Mouse (Mus musculus) C2C12 (cell line): ENCODE measurements around the gene Hmgcll1.

Experiments used
- CEBPB ChIP-seq: IDR thresholded peaks from one replicate; pipeline ENCODE4 v1.6.1; 2011; ENCODE audit warnings: low read depth, mild to moderate bottlenecking, control low read depth, moderate library complexity
- CTCF ChIP-seq: IDR thresholded peaks from one replicate; pipeline ENCODE4 v1.5.1; 2011; ENCODE audit not compliant: control insufficient read depth, insufficient read depth, insufficient read length
- FOSL1 ChIP-seq: IDR thresholded peaks from one replicate; pipeline ENCODE4 v1.8.0; 2011; ENCODE audit warnings: mild to moderate bottlenecking, low read length; ENCODE audit not compliant: poor library complexity, insufficient read depth, severe bottlenecking
- MAX ChIP-seq: IDR thresholded peaks from one replicate; pipeline ENCODE4 v1.6.1; 2011; ENCODE audit warnings: mild to moderate bottlenecking, control low read depth
- MYOD1 ChIP-seq: IDR thresholded peaks from one replicate; pipeline ENCODE4 v1.6.1; 2011; ENCODE audit warnings: low read depth; ENCODE audit not compliant: control insufficient read depth, insufficient read length
- MYOG ChIP-seq: IDR thresholded peaks from one replicate; pipeline ENCODE4 v1.6.1; 2011; ENCODE audit not compliant: control insufficient read depth, insufficient read length; ENCODE audit errors: extremely low read depth
- USF1 ChIP-seq: IDR thresholded peaks from one replicate; pipeline ENCODE4 v1.6.1; 2011; ENCODE audit warnings: low read depth, mild to moderate bottlenecking, control low read depth, moderate library complexity

GRCm38 (mm10) chr9:76060935-76061334 lies 46.3 kb downstream of the Hmgcll1 start:
- no peak for TF ChIP-seq CEBPB
- TF ChIP-seq CTCF: no peak
- TF ChIP-seq MYOD1: no peak
- no peak for TF ChIP-seq USF1
- no peak for TF ChIP-seq MYOG
- no peak for TF ChIP-seq MAX
- TF ChIP-seq FOSL1: no peak
